Mouse (Mus musculus) G1E (cell line): Measurements from ENCODE around the gene Pdf. TPM values are rescaled to one million over a fixed set of nuclear protein-coding genes. Genes with fewer than 3 reads are reported as not detected.

Experiments used
- ATAC-seq: 2 replicates; pipeline ENCODE4 v1.8.0; 2016; ENCODE audit warnings: mild to moderate bottlenecking; ENCODE audit not compliant: insufficient number of reproducible peaks, poor library complexity, low FRiP score, severe bottlenecking; ENCODE audit errors: extremely low read depth
- DNase-seq: peaks from one replicate; pipeline ENCODE4 v3.0.0; 2012; ENCODE audit warnings: low spot score
- H3K27me3 ChIP-seq: 2 replicates; pipeline ENCODE4 v1.6.1; 2012; ENCODE audit warnings: mild to moderate bottlenecking, low read length, inconsistent platforms; ENCODE audit not compliant: insufficient read depth
- H3K36me3 ChIP-seq: replicated peaks from 2 replicates; pipeline ENCODE3; 2012; ENCODE audit warnings: mild to moderate bottlenecking, inconsistent platforms
- H3K4me1 ChIP-seq: 2 replicates; pipeline ENCODE4 v1.6.1; 2012; ENCODE audit warnings: low read depth, low read length, inconsistent platforms, mixed read lengths; ENCODE audit not compliant: insufficient read depth
- H3K4me3 ChIP-seq: 2 replicates; pipeline ENCODE4 v1.5.1; 2012; ENCODE audit warnings: low read depth, mild to moderate bottlenecking, inconsistent platforms, low read length, moderate library complexity, mixed read lengths
- H3K9me3 ChIP-seq: replicated peaks from 2 replicates; pipeline ENCODE4 v1.6.1; 2012; ENCODE audit warnings: inconsistent platforms
- CTCF ChIP-seq: IDR thresholded peaks from 2 replicates; pipeline ENCODE4 v1.5.1; 2012; ENCODE audit warnings: low read depth, low read length, inconsistent platforms, mixed read lengths
- GATA1 ChIP-seq: IDR thresholded peaks from 2 replicates; pipeline ENCODE4 v1.6.1; 2012; ENCODE audit warnings: borderline replicate concordance, low read length, inconsistent platforms, mixed read lengths
- GATA2 ChIP-seq: IDR thresholded peaks from 2 replicates; pipeline ENCODE4 v1.6.1; 2012; ENCODE audit warnings: low read depth, low read length, inconsistent platforms, borderline replicate concordance
- POLR2AphosphoS5 ChIP-seq: IDR thresholded peaks from 2 replicates; pipeline ENCODE4 v1.6.1; 2012; ENCODE audit warnings: low read depth, low read length, inconsistent platforms; ENCODE audit not compliant: insufficient replicate concordance
- TAL1 ChIP-seq: conservative IDR thresholded peaks from 2 replicates; pipeline ENCODE4 v1.6.1; 2012; ENCODE audit warnings: low read depth, low read length, inconsistent platforms, mixed read lengths
- polyA plus RNA-seq: library from polyadenylated mRNA; stranded (reverse); fragments of >175 nt; gene quantifications from 2 replicates; pipeline ENCODE4 v1.2.3, GENCODE M21; 2012
- total RNA-seq, 2 experiments: library from RNA; stranded (forward) in 1 of 2; stranded (reverse) in 1 of 2; fragments of 200-1000 nt in 1 of 2; fragments of >200 nt in 1 of 2; fragmentation: Nextera tagmentation in 1 of 2; gene quantifications; 2 replicates each; pipeline ENCODE4 v1.2.3; 2014 to 2017

Pdf gene
- total and polyA plus RNA-seq, 3 experiments: 11.7 to 24.0 (median 16.6) TPM

DNA sequence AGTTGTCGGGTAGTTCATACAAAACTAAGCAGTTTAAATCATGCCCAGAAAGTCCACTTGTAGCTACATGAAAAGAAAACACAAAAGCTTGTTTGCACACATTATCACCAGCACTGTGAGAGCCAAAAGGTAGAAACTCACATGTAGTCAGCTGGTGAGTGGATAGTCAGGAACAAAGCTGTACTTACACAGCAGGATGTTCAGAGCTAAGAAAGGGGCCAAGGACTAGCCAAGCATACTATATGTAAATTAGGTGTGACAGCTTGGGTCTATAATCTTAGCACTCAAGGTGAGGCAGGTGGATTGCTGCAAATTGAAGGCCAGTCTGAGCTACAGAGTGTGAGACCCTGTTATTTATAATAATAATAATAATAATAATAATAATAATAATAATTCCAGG, 14.2 kb upstream of the Pdf start:
- H3K4me3 ChIP-seq: no peak overlapping the region
- DNase-seq (no peak), ATAC-seq (no peak)
- H3K4me1 ChIP-seq: peaks cover 31% of the 10 kb centered on the region
- TF ChIP-seq GATA2 (no peak), TAL1 (no peak), CTCF (no peak), GATA1 (no peak), POLR2AphosphoS5 (no peak)
- peaks cover 34% of the 10 kb centered on the region for H3K36me3 ChIP-seq
- no peaks in the 10 kb centered on the region for H3K9me3 ChIP-seq
- peaks cover 8% of the 10 kb centered on the region for H3K27me3 ChIP-seq

DNA sequence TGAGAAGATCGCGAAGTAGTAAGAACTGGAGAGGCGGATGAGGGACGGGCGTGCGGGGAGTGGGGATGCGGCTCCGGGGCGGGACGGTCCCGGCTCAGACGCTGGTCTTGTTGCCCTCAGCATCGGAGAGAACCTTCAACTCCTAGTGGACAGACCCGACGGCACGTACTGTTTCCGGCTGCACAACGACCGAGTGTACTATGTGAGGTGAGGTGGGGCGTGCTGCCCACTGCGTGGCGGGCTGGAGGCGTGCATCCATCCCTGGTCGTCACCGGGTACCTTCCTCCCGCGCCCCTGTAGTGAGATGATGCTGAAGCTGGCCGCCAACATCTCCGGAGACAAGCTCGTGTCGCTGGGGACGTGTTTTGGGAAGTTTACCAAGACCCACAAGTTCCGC, 8.6 kb upstream of the Pdf start:
- peaks cover 72% of the 10 kb centered on the region for H3K36me3 ChIP-seq

GRCm38 (mm10) chr8:107056076-107056972, 7.9 kb upstream of the Pdf start, which contains the start of the genes Cog8 and Nip7:
Cog8 (minus strand) TSS chr8:107056689.
Nip7 (plus strand) TSS chr8:107056877.
- Histone ChIP-seq H3K4me1 (peaks cover 49% of the 10 kb centered on the region), H3K9me3 (no peaks in the 10 kb centered on the region), H3K36me3 (peaks cover 79% of the 10 kb centered on the region), H3K27me3 (no peaks in the 10 kb centered on the region), H3K4me3 (peak within 1 kb of the TSS; percentile 100)
- ATAC-seq (peak; percentile 98), DNase-seq (peak; percentile 96)
- TF ChIP-seq CTCF (no peak), GATA1 (no peak), POLR2AphosphoS5 (no peak), GATA2 (no peak), TAL1 (no peak)

More for the DNA sequence above, 8.6 kb upstream of the Pdf start:
- no peaks in the 10 kb centered on the region for H3K27me3 ChIP-seq
- ATAC-seq (peak; percentile 16; the same call in 1 of the 2 replicates), DNase-seq (no peak)
- TF ChIP-seq CTCF (no peak), GATA1 (no peak), GATA2 (no peak)
- H3K4me3 ChIP-seq: peak overlapping the region; percentile 100
- H3K4me1 ChIP-seq: peaks cover 45% of the 10 kb centered on the region
- no peaks in the 10 kb centered on the region for H3K9me3 ChIP-seq

DNA sequence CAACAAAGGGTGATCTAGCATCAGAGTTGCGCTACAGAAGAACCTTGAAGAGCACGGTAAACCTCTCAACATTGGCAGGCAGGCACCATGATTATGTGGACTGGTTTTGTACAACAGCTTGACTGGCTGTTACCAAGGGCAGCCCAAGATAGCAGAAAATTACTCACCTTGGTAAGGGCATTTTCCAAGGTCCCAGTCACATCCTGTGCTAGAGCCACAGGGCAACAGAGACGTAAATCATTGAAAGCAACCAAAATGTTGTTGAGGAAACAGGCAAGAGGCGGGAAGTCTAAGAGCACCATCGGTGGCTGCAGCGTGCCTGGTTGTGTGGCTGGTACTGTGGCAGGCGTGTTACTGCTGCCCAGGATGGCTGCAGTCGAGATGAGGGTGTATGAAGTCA, 3.6 kb upstream of the Pdf start:
- peaks cover 78% of the 10 kb centered on the region for H3K36me3 ChIP-seq
- H3K9me3 ChIP-seq: no peaks in the 10 kb centered on the region
- H3K4me1 ChIP-seq: peaks cover 58% of the 10 kb centered on the region
- H3K27me3 ChIP-seq: no peaks in the 10 kb centered on the region
- TF ChIP-seq GATA2: no peak
- no peak for TF ChIP-seq TAL1
- TF ChIP-seq CTCF: no peak
- TF ChIP-seq GATA1: no peak
- no peak for TF ChIP-seq POLR2AphosphoS5
- DNase-seq (no peak), ATAC-seq (no peak)
- no peak overlapping the region for H3K4me3 ChIP-seq

DNA sequence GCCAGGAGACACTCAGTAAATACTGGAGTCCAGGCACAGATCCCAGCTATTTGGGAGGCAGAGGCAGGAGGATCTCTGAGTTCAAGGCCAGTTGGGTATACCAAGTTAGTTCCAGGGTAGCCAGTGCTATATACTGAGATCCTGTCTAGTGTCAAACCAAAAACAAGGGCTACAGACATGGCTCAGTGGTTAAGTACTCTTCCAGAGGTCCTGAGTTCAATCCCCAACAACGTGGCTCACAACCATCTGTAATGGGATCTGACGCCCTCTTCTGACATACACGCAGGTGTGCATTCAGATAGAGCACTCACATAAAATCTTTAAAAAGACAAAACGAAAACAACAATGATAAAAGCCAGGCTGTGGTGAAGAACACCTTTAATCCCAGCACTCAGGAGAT, 1.1 kb upstream of the Pdf start:
- TF ChIP-seq POLR2AphosphoS5: no peak
- TF ChIP-seq GATA1: no peak
- TF ChIP-seq GATA2: no peak
- no peak for TF ChIP-seq TAL1
- TF ChIP-seq CTCF: no peak
- Histone ChIP-seq H3K4me3 (peak overlapping the region; percentile 80; the same call in 1 of the 2 replicates), H3K4me1 (peaks cover 65% of the 10 kb centered on the region), H3K9me3 (no peaks in the 10 kb centered on the region), H3K27me3 (no peaks in the 10 kb centered on the region), H3K36me3 (peaks cover 97% of the 10 kb centered on the region)
- ATAC-seq (no peak), DNase-seq (no peak)

- H3K9me3 ChIP-seq: no peaks in the 10 kb centered on the region
- TF ChIP-seq GATA2: no peak
- TF ChIP-seq TAL1: no peak
- peak; percentile 73 for TF ChIP-seq POLR2AphosphoS5
- peak overlapping the region; percentile 80; the same call in 1 of the 2 replicates for H3K4me3 ChIP-seq
- peaks cover 97% of the 10 kb centered on the region for H3K36me3 ChIP-seq
- ATAC-seq (no peak), DNase-seq (no peak)
- H3K27me3 ChIP-seq: no peaks in the 10 kb centered on the region
- H3K4me1 ChIP-seq: peaks cover 59% of the 10 kb centered on the region
Observed at GRCm38 (mm10) chr8:107046976-107047375, 1.4 kb downstream of the Pdf start.
